Mouse (Mus musculus) layer of hippocampus, postnatal 25 days (tissue): ENCODE results near the gene Ssc4d. TPM values are rescaled to one million over a fixed set of nuclear protein-coding genes. Genes with fewer than 3 reads are reported as not detected.

Experiments
- DNase-seq, 2 experiments: peaks; one replicate each; pipeline ENCODE4 v3.0.0; 2022; ENCODE audit warnings: mixed read lengths in 2 of 2, low spot score in 1 of 2; ENCODE audit errors: extremely low spot score in 1 of 2
- total RNA-seq, 2 experiments: library from RNA; stranded (reverse); gene quantifications; 2 replicates each; pipeline ENCODE4 v1.2.3; 2021

The Ssc4d gene
- total RNA-seq, 2 experiments from 2014 or later: 0.77 to 1.3 TPM

DNA sequence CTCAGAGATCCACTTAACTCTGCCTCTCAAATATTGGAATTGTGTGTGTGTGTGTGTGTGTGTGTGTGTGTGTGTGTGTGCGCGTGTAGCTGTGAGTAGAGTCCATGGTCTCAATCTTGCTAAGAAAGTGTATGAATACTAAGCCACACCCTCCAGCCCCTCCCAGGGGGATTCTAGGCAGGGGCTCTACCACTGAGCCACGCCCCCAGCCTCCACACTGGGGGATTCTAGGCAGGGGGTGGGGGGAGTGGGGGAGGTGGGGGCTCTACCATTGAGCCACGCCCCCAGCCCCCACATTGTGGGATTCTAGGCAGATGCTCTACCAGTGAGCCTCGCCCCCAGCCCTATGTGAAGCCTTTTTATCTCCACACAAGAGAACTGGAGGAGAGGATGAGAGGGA lies 27.7 kb downstream of the Ssc4d start:
- DNase-seq: no peak

- DNase-seq: no peak
These were observed 28.4 kb downstream of the Ssc4d start for GRCm38 (mm10) chr5:135945916-135946408.

DNA sequence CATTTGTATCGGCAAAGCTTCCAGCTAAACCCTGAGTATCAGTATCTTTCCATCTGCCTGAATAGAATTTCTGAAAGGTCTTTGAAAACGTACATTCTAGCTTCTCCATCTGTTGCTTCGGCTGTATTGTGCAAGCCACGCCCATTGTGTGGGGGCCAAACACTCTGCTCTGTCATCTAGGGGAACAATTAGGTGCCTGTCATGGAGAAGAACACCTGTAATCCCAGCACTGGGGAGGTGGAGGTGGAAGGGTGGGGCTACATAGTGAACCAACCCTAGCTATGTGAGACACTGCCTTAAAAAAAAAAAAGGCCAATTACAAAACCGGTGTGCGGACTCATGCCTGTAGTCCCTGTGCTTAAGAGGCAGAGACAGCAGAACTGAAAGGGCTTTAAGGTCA lies 31.6 kb downstream of the Ssc4d start:
- DNase-seq: no peak

DNA sequence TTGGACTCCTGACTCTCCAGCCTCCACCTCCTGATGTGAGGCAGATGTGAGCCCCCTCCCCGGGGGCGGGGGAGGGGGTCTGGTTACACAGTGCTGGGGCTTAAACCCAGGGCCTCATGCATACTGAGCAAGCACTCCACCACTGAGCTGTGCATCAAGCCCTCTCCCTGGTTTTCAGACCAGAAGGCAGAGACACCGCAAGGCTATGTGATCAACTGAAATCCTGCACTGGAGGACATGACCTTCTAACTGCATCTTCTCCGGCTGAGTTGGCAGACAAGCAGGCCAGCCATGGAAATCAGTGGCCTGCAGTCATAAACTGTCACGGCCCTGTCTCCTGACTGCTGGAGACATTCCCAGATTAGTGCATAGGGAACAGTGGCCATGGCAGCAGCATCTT lies 33.7 kb downstream of the Ssc4d start:
- DNase-seq: no peak

DNA sequence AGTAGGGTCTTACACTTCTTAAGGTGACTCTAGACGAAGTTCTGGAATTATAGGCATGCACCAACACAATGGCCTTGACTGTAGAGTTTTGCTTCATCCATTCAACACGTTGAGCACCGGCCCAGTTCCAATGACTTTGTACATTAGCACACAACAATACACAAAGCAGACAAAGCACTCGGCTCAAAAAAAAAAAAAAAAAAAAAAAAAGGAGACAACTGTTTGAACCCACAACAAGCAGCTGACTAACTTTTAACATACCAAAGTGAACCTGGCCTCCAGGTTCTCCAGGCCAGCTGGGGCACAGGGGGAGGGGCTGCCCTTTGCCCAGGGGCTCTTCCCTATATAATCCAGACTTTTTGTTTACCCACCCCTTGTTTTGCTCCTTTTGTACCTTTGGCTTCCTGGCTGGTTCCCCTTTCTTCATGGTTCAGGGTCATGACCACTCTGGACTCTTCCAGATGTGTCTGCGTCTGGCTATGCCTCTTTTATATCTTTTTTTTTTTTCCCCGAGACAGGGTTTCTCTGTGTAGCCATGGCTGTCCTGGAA lies 38.6 kb downstream of the Ssc4d start:
- no peak for DNase-seq

DNA sequence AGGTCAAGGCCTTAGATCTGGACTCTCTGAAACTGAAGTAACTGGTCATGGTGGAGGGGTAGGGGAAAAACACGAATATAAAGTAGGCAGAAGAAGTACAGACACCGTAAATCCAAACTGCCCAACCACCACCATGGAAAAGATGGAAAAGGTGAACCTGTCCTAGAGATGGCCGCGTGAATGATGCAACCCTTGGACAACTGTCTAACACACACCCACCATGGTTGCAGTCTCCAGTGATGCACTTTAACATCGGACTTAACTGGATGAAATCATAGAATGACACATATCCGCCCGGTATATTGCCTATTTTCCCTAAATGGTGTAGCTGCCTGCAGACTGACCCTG lies 39.2 kb downstream of the Ssc4d start:
- peak in 1 of 2 experiments; percentile 34 for DNase-seq

DNA sequence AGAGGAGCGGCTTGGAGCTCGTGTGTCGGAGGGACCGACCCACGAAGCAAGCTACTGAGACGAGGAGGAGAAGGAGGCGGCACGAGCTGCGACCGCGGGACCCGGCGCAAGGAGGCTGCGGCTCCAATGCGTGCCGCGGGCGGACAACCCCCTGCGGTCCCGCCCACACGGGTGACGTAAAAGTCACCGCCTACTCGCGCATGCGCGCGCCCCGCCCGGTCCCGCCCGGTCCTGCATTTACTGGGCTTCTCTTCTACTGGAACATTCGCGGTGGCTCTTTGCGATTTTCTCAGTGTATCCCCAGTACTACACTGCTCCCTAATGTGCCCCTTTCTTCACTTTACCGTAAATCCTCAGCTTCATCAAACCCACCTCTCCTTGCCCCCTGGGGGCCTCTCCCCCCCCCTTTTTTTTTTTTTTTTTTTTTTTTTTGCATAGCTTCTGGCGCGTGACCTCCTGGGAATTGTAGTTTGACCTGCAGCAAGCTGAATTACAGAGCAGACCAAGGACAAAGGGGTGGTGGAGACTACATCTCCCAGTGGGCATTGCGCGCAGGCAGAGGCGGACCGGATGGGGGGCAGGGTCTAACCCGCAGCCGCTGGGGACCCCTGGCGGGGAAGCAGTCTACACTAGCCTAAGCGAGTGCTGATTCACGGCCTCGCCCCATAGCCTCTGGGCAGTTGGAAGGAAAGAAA lies 39.7 kb downstream of the Ssc4d start, which contains the start of gene Ywhag:
TSS of gene Ywhag (minus strand) at position 136 of the 695 bp plus-strand sequence.
- DNase-seq: peak; percentile 97 to 99

GRCm38 (mm10) chr5:135933900-135934441 lies 40.4 kb downstream of the Ssc4d start:
- peak; percentile 63 to 67 for DNase-seq

DNA sequence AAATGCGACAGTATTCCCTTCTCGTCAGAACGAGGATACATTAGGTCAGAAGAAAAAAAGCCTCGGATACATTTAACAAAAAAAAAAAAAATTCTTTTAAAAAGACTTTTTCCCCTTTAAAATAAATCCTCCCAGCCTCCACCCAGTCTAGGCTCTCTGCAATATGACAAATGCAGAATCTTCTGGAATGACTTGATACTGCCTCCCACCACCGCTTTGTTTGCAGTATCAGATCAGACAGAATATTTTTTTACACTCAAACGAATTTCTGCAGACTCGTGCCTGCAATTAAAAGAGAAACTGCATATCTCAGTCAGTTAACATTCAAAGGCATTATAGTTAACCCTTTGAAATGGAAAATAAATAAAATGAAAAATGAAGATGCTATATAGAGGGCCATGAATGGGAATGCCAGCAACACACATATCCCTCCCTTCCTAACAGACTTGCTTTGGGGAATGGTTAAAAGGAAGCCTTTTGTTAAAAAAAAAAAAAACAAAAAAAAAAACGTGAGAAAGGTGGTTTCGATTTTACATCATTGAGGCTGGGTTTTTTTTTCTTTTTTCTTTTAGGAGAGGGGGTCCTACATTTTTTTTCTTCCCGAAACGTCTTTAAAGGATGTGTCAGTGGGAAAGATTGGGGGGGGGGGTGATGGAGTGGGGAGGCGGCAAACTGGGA lies 41.0 kb downstream of the Ssc4d start:
- DNase-seq: no peak

DNA sequence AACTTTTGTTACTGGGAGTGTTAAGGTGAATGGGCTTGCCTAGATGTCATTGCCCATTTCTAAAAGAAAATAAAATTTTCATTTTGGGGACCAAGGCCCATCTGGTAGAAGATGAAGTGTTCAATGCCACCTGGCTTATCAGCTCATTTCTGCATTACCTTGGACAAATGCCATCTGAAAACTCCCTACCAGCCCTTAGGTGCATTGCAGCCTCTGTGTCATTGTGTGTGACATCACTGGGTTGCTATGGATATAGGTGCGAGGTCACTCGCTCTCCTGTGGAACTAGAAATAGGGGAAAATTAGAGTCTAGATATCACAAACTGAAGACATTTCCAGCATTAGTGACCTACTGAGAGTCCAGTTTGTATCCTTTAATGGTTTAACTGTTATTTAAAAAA lies 42.0 kb downstream of the Ssc4d start:
- no peak for DNase-seq

- DNase-seq: no peak
These were observed 42.8 kb downstream of the Ssc4d start for GRCm38 (mm10) chr5:135931526-135931925.

GRCm38 (mm10) chr5:135929685-135930424 lies 44.5 kb downstream of the Ssc4d start:
- no peak for DNase-seq

GRCm38 (mm10) chr5:135923901-135924300 lies 50.4 kb downstream of the Ssc4d start:
- no peak for DNase-seq

GRCm38 (mm10) chr5:135919902-135920301 lies 54.4 kb downstream of the Ssc4d start:
- DNase-seq: no peak

- DNase-seq: no peak
These were observed 55.7 kb downstream of the Ssc4d start for GRCm38 (mm10) chr5:135918593-135918992.

DNA sequence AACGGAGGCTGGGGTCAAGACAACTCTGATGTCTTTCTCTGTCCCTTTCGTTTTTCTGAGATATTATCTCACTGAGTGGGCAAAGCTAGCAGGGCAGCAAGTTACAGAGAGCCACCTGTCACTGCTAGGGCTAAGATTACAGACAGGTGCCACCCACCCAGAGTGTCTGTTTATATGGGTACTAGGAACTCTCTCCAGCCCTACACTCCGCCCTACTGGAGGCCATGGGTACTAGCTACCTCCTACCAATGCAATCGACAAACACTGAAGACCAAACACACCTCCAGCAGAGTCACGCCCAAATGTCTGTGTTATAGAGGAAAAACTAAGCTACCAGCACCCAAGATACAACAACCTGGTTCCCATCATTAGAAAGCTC lies 56.3 kb downstream of the Ssc4d start:
- no peak for DNase-seq

DNA sequence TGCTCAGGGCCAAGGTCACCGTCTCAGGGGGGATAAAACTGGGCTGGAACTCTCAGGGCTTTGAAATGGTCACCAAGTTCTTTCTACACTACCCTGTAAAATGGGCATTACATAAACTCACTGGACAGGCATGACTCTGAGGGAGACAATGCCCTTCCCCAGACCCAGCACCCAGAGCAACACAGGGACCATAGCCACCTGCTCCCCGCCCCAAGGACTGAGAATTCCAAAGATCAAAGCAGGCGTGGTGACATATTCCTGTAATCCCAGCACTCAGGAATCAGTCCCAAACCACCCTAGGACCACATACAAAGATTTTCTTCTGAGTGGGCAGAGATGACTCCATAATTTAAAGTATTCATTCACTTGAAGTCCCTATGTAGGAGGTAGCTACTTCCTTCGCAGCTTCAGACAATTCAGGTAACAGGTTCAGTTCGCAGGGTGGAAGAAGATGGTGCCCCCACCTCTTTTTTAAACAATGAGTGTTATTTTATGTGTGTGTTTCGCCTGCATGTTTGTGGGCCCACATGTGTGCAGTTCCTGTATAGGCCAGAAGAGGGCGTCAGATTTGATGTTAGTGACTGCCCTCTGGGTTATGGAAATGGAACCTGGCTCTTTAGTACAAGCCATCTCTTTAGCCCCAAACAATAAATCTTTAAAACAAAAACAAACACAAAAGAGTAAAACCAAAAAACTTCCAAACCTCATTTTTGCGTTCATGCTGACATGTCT lies 56.8 kb downstream of the Ssc4d start:
- no peak for DNase-seq

DNA sequence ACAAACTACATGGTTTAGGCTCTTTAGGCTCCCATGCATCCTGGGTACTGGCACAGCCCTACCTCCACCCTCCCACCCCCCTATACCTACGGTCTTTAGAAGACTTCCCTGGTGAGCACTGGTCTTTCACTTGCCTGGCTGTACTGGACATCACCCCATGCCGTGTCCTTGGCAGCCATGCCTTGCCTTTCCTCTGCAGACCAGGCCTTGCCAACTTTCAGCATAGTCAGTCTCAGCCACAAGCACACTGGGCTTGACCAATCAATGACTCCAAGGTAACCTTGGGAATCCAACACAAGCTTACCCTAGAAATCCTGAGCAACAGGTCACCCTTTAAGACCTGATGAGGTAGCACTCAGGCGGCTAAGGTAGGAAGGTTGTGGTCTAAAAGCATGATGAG lies 57.7 kb downstream of the Ssc4d start:
- DNase-seq: no peak

DNA sequence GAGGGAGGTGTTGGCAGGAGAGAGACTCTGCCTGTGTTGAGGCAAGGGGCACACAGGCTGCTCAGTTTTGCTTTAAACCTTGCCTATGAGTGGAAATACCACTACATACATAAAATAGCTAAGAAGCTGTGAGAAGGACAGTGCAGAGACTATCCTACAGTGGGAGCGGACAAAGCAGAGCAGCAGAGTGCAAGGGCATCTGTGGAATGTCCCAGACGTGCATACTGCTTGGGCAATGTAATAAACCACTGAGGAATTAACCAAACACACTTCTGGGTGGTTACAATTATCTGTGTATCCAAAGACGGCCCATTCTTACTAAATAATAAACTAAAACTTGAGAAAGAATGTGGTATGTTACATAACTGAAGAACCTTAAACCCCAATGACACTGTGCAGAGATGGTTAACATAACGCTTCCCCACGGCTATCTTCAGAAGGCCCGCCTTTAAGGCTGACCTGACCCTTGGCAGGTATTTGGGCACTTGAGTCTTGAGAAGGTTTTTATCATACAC lies 58.2 kb downstream of the Ssc4d start:
- no peak for DNase-seq

GRCm38 (mm10) chr5:135914156-135914555 lies 60.2 kb downstream of the Ssc4d start:
- DNase-seq: no peak
